Mouse (Mus musculus) embryonic facial prominence, embryonic 14.5 days (tissue): ENCODE results near the gene Apobec3. TPM values are rescaled to one million over a fixed set of nuclear protein-coding genes. Genes with fewer than 3 reads are reported as not detected.
A peak's percentile ranks its signal among the peaks of the same experiment; 100 is the strongest.
"Not testable (repeated sequence)": the region's sequence is repeated elsewhere in the genome, so short reads cannot be mapped to it uniquely, and the experiment has no call there.

Source experiments
- ATAC-seq: fragments of 200-750 bp; cut with Nextera tagmentation; 2 replicates; pipeline ENCODE4 v1.8.0; 2017; ENCODE audit warnings: low read depth, moderate number of reproducible peaks, moderate TSS enrichment
- DNase-seq: peaks from one replicate; pipeline ENCODE4 v3.0.0-alpha.2; 2015; ENCODE audit warnings: low spot score
- H3K27ac ChIP-seq: fragments of 300-500 bp; sonication (generic); replicated peaks from 2 replicates; pipeline ENCODE4 v1.5.1; 2014; ENCODE audit warnings: low read depth, mild to moderate bottlenecking, low read length, moderate library complexity
- H3K27me3 ChIP-seq: fragments of 300-500 bp; sonication (generic); replicated peaks from 2 replicates; pipeline ENCODE4 v1.6.1; 2014; ENCODE audit warnings: low read length; ENCODE audit not compliant: control insufficient read depth, insufficient read depth
- H3K36me3 ChIP-seq: fragments of 300-500 bp; sonication (generic); 2 replicates; pipeline ENCODE4 v1.6.1; 2014; ENCODE audit warnings: low read length, mixed read lengths; ENCODE audit not compliant: control insufficient read depth, insufficient read depth
- H3K4me1 ChIP-seq: fragments of 300-500 bp; sonication (generic); 2 replicates; pipeline ENCODE4 v1.6.1; 2014; ENCODE audit warnings: antibody characterized with exemption, low read length; ENCODE audit not compliant: control insufficient read depth, insufficient read depth
- H3K4me2 ChIP-seq: fragments of 300-500 bp; sonication (generic); 2 replicates; pipeline ENCODE4 v1.6.1; 2014; ENCODE audit warnings: low read depth, mild to moderate bottlenecking, low read length, moderate library complexity, mixed read lengths
- H3K4me3 ChIP-seq: fragments of 300-500 bp; sonication (generic); 2 replicates; pipeline ENCODE4 v1.5.1; 2014; ENCODE audit warnings: low read depth, mild to moderate bottlenecking, low read length
- H3K9ac ChIP-seq: fragments of 300-500 bp; sonication (generic); 2 replicates; pipeline ENCODE4 v1.6.1; 2014; ENCODE audit warnings: low read depth, mild to moderate bottlenecking, low read length, moderate library complexity, mixed read lengths
- H3K9me3 ChIP-seq: fragments of 300-500 bp; sonication (generic); 2 replicates; pipeline ENCODE4 v1.6.1; 2016; ENCODE audit warnings: low read length; ENCODE audit not compliant: control insufficient read depth
- WGBS: fragments of 180-500 bp; shearing (Covaris S2); extraction: QIAGEN DNeasy Blood & Tissue Kit; methylation state at CpG from one replicate; pipeline ENCODE4 v1.1.7; 2014; 5-methylcytosine and 5-hydroxymethylcytosine counted together
- polyA plus RNA-seq: library from polyadenylated mRNA; unstranded; fragments of >200 nt; fragmentation: Nextera tagmentation; extraction: Ambion mirVana; gene quantifications from 2 replicates; pipeline ENCODE4 v1.2.1, GENCODE M21; 2014

Gene Apobec3
- polyA plus RNA-seq, 1 experiment from 2014 or later: 17.3 TPM

DNA sequence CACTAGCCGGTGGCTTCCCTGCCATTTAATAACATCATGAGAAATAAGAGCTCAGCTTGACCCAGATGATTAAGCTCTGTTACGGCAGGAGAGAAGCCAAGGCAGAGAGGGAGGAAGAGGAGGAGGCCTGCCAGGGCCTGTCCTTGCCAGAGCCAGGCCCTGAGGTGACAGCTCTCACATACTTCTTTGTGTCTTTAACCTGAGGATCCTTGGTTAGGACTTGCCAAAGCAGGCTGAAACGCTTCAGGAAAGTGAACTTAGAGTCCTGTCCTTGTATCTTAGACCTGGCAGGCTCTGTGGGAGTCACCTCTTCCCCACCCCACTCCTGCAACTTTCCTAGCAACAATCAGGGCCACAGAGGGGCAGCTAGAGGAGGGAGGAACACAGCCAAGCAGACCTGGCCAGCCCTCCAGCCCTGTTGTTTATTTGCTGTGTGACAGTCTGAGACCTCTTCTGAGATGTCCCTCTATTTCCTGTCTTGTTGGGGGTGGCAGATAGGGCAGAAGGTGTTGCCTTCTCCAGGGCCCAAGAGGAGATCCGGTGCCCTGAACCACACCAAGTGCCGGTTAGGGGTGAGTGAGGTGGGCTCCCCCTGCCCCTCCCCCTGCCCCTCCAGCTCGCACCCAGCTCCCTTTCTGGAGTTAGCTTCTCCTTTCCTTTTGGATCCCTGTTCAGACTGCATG is 8.5 kb downstream of the Apobec3 start:
- no peaks in the 10 kb centered on the region for H3K27me3 ChIP-seq
- DNase-seq (peak; percentile 49), ATAC-seq (no peak)
- H3K4me1 ChIP-seq: no peaks in the 10 kb centered on the region
- WGBS: 69% methylated on average over 6 of the region's 6 CpGs
- H3K9me3 ChIP-seq: no peaks in the 10 kb centered on the region
- no peak overlapping the region for H3K4me3 ChIP-seq
- no peak overlapping the region for H3K4me2 ChIP-seq
- H3K27ac ChIP-seq: no peak overlapping the region
- H3K36me3 ChIP-seq: no peaks in the 10 kb centered on the region
- no peak overlapping the region for H3K9ac ChIP-seq

DNA sequence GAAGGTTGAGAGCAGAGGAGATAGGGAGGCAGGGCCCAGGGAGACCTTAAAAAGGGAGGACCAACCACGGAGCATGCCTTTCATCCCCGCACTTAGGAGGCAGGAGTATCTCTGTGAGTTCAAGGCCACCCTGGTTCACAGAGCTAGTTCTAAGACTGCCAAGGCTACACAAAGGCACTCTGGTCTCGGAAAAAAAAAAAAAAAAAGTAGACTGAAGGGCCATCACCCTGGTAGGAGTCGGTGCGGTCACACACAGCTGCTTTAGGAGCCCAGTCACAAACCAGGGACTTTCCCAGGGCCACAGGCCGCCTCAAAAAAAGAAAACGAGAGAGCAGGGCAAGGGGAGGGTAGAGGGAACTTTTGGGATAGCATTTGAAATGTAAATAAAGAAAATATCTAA is 9.3 kb downstream of the Apobec3 start:
- ATAC-seq (no peak), DNase-seq (no peak)
- H3K27me3 ChIP-seq: no peaks in the 10 kb centered on the region
- H3K4me1 ChIP-seq: no peaks in the 10 kb centered on the region
- no peak overlapping the region for H3K9ac ChIP-seq
- no peak overlapping the region for H3K4me2 ChIP-seq
- no peak overlapping the region for H3K27ac ChIP-seq
- H3K9me3 ChIP-seq: no peaks in the 10 kb centered on the region
- no peaks in the 10 kb centered on the region for H3K36me3 ChIP-seq
- no peak overlapping the region for H3K4me3 ChIP-seq
- 67% methylated on average over 7 of the region's 7 CpGs for WGBS

DNA sequence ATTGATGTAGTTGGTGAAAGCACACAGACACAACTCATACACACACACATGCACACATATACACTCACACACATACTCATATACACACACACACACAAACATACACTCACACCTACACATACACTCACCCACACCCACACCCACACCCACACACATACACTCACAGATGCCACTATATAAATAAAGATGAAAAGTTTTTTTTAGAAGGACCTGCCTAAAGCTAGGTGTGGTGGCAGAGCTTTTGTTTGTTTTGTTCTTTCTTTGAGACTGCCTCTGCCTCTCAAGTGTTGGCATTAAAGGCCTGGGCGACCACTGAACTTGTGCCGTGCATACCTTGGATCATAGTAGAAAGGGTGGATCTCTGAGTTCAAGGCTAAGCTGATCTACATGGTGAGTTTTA is 9.9 kb downstream of the Apobec3 start:
- 84% methylated on average over 2 of the region's 2 CpGs for WGBS
- Histone ChIP-seq H3K4me2 (no peak overlapping the region), H3K27ac (no peak overlapping the region), H3K4me3 (no peak overlapping the region), H3K9me3 (no peaks in the 10 kb centered on the region), H3K27me3 (no peaks in the 10 kb centered on the region), H3K36me3 (no peaks in the 10 kb centered on the region), H3K9ac (no peak overlapping the region), H3K4me1 (no peaks in the 10 kb centered on the region)
- no peak for DNase-seq
- no peak for ATAC-seq

- not testable (repeated sequence) for H3K4me3 ChIP-seq, H3K27ac ChIP-seq, ATAC-seq, DNase-seq, H3K9ac ChIP-seq, H3K4me1 ChIP-seq, H3K27me3 ChIP-seq, H3K9me3 ChIP-seq, H3K36me3 ChIP-seq, H3K4me2 ChIP-seq
- WGBS: 92% methylated on average over 8 of the region's 8 CpGs
Measured at GRCm38 (mm10) chr15:79903081-79903480, 11.6 kb downstream of the Apobec3 start.

- Histone ChIP-seq H3K27me3 (no peaks in the 10 kb centered on the region), H3K27ac (no peak overlapping the region), H3K4me2 (no peak overlapping the region), H3K9me3 (no peaks in the 10 kb centered on the region), H3K9ac (no peak overlapping the region), H3K4me3 (no peak overlapping the region), H3K36me3 (no peaks in the 10 kb centered on the region), H3K4me1 (no peaks in the 10 kb centered on the region)
- ATAC-seq (no peak), DNase-seq (no peak)
Measured at GRCm38 (mm10) chr15:79903963-79904362, 12.5 kb downstream of the Apobec3 start.

GRCm38 (mm10) chr15:79904678-79905077 is 13.2 kb downstream of the Apobec3 start:
- H3K36me3 ChIP-seq, ATAC-seq, DNase-seq, H3K27me3 ChIP-seq, H3K4me3 ChIP-seq, H3K4me1 ChIP-seq, H3K4me2 ChIP-seq, H3K27ac ChIP-seq, H3K9me3 ChIP-seq, H3K9ac ChIP-seq: not testable (repeated sequence)
- 81% methylated on average over 11 of the region's 11 CpGs for WGBS

- H3K9me3 ChIP-seq: no peaks in the 10 kb centered on the region
- no peak overlapping the region for H3K27ac ChIP-seq
- DNase-seq: no peak
- H3K9ac ChIP-seq: no peak overlapping the region
- no peak overlapping the region for H3K4me3 ChIP-seq
- 75% methylated on average over 12 of the region's 12 CpGs for WGBS
- no peak for ATAC-seq
- H3K4me1 ChIP-seq: no peaks in the 10 kb centered on the region
- H3K27me3 ChIP-seq: no peaks in the 10 kb centered on the region
- H3K4me2 ChIP-seq: no peak overlapping the region
- no peaks in the 10 kb centered on the region for H3K36me3 ChIP-seq
Measured at GRCm38 (mm10) chr15:79905211-79905610, 13.8 kb downstream of the Apobec3 start.

GRCm38 (mm10) chr15:79906855-79907254 is 15.4 kb downstream of the Apobec3 start:
- no peak overlapping the region for H3K27ac ChIP-seq
- no peaks in the 10 kb centered on the region for H3K9me3 ChIP-seq
- H3K4me3 ChIP-seq: no peak overlapping the region
- ATAC-seq: peak; percentile 70; the same call in 1 of the 2 replicates
- no peaks in the 10 kb centered on the region for H3K4me1 ChIP-seq
- H3K36me3 ChIP-seq: no peaks in the 10 kb centered on the region
- DNase-seq: peak; percentile 27
- H3K4me2 ChIP-seq: no peak overlapping the region
- H3K27me3 ChIP-seq: no peaks in the 10 kb centered on the region
- 50% methylated on average over 13 of the region's 14 CpGs for WGBS
- no peak overlapping the region for H3K9ac ChIP-seq

DNA sequence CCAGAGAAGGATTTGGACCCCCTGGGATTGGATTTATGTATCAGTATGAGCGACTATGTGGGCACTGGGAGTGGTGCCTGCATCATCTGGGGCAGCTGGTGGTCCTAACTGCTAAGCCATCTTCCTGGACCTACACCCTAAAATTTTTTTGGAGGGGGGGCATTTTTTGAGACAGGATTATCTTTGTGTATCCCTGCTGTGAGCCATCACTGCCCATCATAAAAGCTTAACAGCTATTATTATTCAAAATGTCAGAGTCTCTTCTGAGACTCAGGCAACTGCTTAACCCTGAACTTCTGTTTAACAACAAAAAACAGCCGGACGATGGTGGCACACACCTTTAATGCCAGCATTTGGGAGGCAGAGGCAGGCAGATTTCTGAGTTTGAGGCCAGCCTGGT is 17.5 kb downstream of the Apobec3 start:
- H3K4me3 ChIP-seq, H3K27me3 ChIP-seq, ATAC-seq, H3K4me1 ChIP-seq, H3K9me3 ChIP-seq, H3K36me3 ChIP-seq, H3K9ac ChIP-seq, H3K27ac ChIP-seq, H3K4me2 ChIP-seq, DNase-seq: not testable (repeated sequence)
- 87% methylated on average over 3 of the region's 3 CpGs for WGBS
